Mouse (Mus musculus) CD4-positive, CD25-positive, alpha-beta regulatory T cell, adult 2 months (primary cell): Measurements from ENCODE around the gene Fyn.

Experiments used
- DNase-seq: peaks from one replicate; pipeline ENCODE4 v3.0.0-alpha.2; 2012; ENCODE audit warnings: low read depth, low spot score

The Fyn gene

GRCm38 (mm10) chr10:39506353-39506752, 137.7 kb downstream of the Fyn start:
- no peak for DNase-seq

- no peak for DNase-seq
These were observed 138.2 kb downstream of the Fyn start for GRCm38 (mm10) chr10:39506831-39507230.

- no peak for DNase-seq
These were observed 140.1 kb downstream of the Fyn start for GRCm38 (mm10) chr10:39508801-39509200.

- DNase-seq: no peak
These were observed 141.3 kb downstream of the Fyn start for GRCm38 (mm10) chr10:39509937-39510336.

- DNase-seq: no peak
These were observed 144.1 kb downstream of the Fyn start for GRCm38 (mm10) chr10:39512631-39513314.

GRCm38 (mm10) chr10:39514916-39515315, 146.3 kb downstream of the Fyn start:
- no peak for DNase-seq

- no peak for DNase-seq
These were observed 148.0 kb downstream of the Fyn start for GRCm38 (mm10) chr10:39516541-39517133.

- DNase-seq: no peak
These were observed 148.7 kb downstream of the Fyn start for GRCm38 (mm10) chr10:39517375-39517774.

GRCm38 (mm10) chr10:39518232-39518631, 149.6 kb downstream of the Fyn start:
- no peak for DNase-seq

GRCm38 (mm10) chr10:39518859-39519258, 150.2 kb downstream of the Fyn start:
- DNase-seq: no peak

GRCm38 (mm10) chr10:39520123-39520989, 151.7 kb downstream of the Fyn start:
- DNase-seq: peak; percentile 74

- DNase-seq: no peak
These were observed 152.7 kb downstream of the Fyn start for GRCm38 (mm10) chr10:39521327-39521726.

- peak; percentile 60 for DNase-seq
These were observed 153.3 kb downstream of the Fyn start for GRCm38 (mm10) chr10:39521861-39522391.

GRCm38 (mm10) chr10:39522857-39523614, 154.4 kb downstream of the Fyn start:
- DNase-seq: no peak

GRCm38 (mm10) chr10:39524355-39524754, 155.7 kb downstream of the Fyn start:
- no peak for DNase-seq

GRCm38 (mm10) chr10:39525431-39525830, 156.8 kb downstream of the Fyn start:
- DNase-seq: no peak

GRCm38 (mm10) chr10:39527113-39527512, 158.5 kb downstream of the Fyn start:
- no peak for DNase-seq

GRCm38 (mm10) chr10:39529179-39529578, 160.5 kb downstream of the Fyn start:
- DNase-seq: no peak

GRCm38 (mm10) chr10:39532008-39532740, 163.5 kb downstream of the Fyn start:
- DNase-seq: no peak

GRCm38 (mm10) chr10:39532823-39533222, 164.2 kb downstream of the Fyn start:
- DNase-seq: no peak
